Mouse (Mus musculus): ENCODE data around the gene Gm17334. TPM values are rescaled to one million over a fixed set of nuclear protein-coding genes. Genes with fewer than 3 reads are reported as not detected.

Gene Gm17334
- polyA plus RNA-seq, 1 experiment from 2014 or later = not detected

DNA sequence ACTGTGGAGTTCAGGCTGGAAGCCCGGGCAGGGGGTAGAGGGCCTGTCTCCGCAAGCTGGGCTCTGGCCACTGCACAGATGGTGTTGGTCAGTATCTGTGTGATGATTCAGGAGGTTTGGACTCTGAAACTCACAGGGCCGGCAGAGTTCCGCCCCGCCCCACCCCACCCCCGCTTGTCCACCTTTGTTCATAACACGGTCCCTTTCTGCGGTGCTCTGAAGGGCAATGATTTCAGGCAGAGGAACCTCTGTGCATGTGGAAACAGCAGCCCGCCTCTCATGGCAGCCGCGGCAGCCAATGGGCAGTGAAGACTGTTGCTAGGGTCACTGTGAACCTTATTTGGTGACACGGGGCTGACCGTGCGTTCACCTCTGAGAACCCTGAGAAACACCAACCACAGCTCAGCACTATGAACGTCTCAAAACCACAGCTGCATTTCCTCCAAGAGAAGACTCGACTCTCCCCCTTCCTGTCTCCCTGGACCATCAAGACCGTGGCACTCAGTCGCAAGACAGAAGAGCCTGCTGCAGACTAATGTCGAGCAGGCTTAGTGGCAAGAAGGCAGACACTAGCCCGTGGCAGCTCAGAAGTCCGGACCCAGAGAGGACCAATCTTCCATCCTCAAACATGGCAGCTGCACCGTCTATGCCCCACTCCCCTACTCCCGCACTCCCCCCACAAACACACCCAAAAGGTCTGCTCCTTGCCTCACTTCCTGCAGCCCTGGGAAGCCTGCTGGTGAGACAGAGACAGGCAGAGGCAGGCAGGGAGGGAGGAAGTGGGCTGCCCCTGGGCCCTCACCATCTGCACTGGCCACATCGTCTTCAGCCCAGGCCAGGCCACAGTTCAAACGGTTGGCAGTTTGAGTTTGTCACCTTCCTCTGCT, 21.9 kb upstream of the Gm17334 start:
- ATAC-seq (replicated peaks) = no peak
- Histone ChIP-seq H3K36me3 (replicated peaks) (no peaks in the 10 kb centered on the region), H3K9me3 (no peaks in the 10 kb centered on the region), H3K9ac (no peak overlapping the region), H3K27me3 (replicated peaks) (no peaks in the 10 kb centered on the region), H3K4me3 (no peak overlapping the region), H3K27ac (no peak overlapping the region), H3K4me1 (peaks cover 11% of the 10 kb centered on the region), H3K4me2 (no peak overlapping the region)
- 79% methylated on average over 25 of the region's 25 CpGs for WGBS

DNA sequence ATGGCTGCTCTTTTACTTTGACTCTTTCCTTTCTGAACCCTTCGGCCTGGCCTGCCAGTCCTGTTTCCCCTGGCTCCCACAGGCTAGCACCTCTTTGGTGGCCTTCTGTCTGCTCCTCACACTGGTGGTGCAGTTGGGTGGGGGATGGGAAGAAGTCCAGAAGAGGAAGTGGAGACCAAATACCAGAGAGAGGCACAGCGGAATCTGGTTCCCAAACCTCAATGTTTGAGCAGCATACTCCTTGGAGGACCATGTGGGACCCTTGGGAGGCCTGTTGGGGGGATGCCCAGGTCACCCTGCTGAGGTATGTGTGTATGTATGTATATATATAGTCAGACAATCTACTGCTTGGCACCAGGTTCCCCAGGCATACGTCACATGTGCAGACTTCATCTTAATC, 21.0 kb upstream of the Gm17334 start:
- no peak for ATAC-seq (replicated peaks)
- H3K9me3 ChIP-seq = no peaks in the 10 kb centered on the region
- H3K9ac ChIP-seq = no peak overlapping the region
- H3K27me3 ChIP-seq (replicated peaks) = no peaks in the 10 kb centered on the region
- no peak overlapping the region for H3K27ac ChIP-seq
- no peak overlapping the region for H3K4me2 ChIP-seq
- H3K4me3 ChIP-seq = no peak overlapping the region
- no peaks in the 10 kb centered on the region for H3K36me3 ChIP-seq (replicated peaks)
- WGBS = 79% methylated on average over 3 of the region's 3 CpGs
- peaks cover 11% of the 10 kb centered on the region for H3K4me1 ChIP-seq

GRCm38 (mm10) chr11:53792986-53793385, 20.0 kb upstream of the Gm17334 start:
- WGBS = 74% methylated on average over 3 of the region's 3 CpGs
- no peak for ATAC-seq (replicated peaks)
- Histone ChIP-seq H3K4me3 (no peak overlapping the region), H3K27ac (no peak overlapping the region), H3K4me2 (no peak overlapping the region), H3K9me3 (no peaks in the 10 kb centered on the region), H3K4me1 (peaks cover 11% of the 10 kb centered on the region), H3K9ac (no peak overlapping the region), H3K27me3 (replicated peaks) (no peaks in the 10 kb centered on the region), H3K36me3 (replicated peaks) (no peaks in the 10 kb centered on the region)

- WGBS = 82% methylated on average over 3 of the region's 3 CpGs
- no peak overlapping the region for H3K9ac ChIP-seq
- H3K27ac ChIP-seq = no peak overlapping the region
- no peaks in the 10 kb centered on the region for H3K4me1 ChIP-seq
- H3K4me3 ChIP-seq = no peak overlapping the region
- H3K9me3 ChIP-seq = no peaks in the 10 kb centered on the region
- H3K4me2 ChIP-seq = no peak overlapping the region
- no peaks in the 10 kb centered on the region for H3K36me3 ChIP-seq (replicated peaks)
- ATAC-seq (replicated peaks) = no peak
- no peaks in the 10 kb centered on the region for H3K27me3 ChIP-seq (replicated peaks)
Measured at GRCm38 (mm10) chr11:53789277-53789676, 16.3 kb upstream of the Gm17334 start.

DNA sequence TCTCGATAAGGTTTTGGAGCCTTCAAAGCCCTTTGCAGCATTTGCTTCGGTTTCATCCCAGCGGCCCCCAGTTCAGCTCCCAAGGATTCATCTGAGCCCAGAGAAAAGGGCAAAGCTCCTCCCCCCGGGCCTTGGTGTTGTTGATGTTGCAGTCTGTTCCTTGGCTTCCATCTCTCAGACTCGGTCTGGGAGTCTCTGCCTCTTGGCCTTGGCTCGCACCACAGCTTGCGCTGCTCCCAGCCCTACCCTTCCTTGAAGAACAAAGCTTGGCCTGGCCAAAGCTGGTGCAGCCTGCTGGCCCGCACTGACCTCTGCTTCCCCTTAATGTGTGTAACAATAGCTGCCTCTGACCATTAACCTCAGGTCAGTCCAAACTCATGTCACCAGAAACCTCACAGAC, 15.2 kb upstream of the Gm17334 start:
- Histone ChIP-seq H3K27me3 (replicated peaks) (no peaks in the 10 kb centered on the region), H3K4me1 (no peaks in the 10 kb centered on the region), H3K4me2 (no peak overlapping the region), H3K27ac (no peak overlapping the region), H3K36me3 (replicated peaks) (no peaks in the 10 kb centered on the region), H3K4me3 (no peak overlapping the region), H3K9me3 (no peaks in the 10 kb centered on the region), H3K9ac (no peak overlapping the region)
- no peak for ATAC-seq (replicated peaks)
- WGBS = 70% methylated on average over 8 of the region's 8 CpGs

- H3K4me3 ChIP-seq = no peak overlapping the region
- no peak for ATAC-seq (replicated peaks)
- H3K36me3 ChIP-seq (replicated peaks) = no peaks in the 10 kb centered on the region
Measured at GRCm38 (mm10) chr11:53786058-53787031, 13.4 kb upstream of the Gm17334 start.

GRCm38 (mm10) chr11:53785311-53785936, 12.4 kb upstream of the Gm17334 start:
- Histone ChIP-seq H3K4me2 (no peak overlapping the region), H3K4me1 (no peaks in the 10 kb centered on the region), H3K4me3 (no peak overlapping the region), H3K27me3 (replicated peaks) (no peaks in the 10 kb centered on the region), H3K36me3 (replicated peaks) (no peaks in the 10 kb centered on the region), H3K9me3 (no peaks in the 10 kb centered on the region), H3K27ac (no peak overlapping the region), H3K9ac (no peak overlapping the region)
- 85% methylated on average over 3 of the region's 3 CpGs for WGBS
- ATAC-seq (replicated peaks) = no peak

More at GRCm38 (mm10) chr11:53786058-53787031, 13.4 kb upstream of the Gm17334 start:
- H3K4me1 ChIP-seq = no peaks in the 10 kb centered on the region
- H3K9ac ChIP-seq = no peak overlapping the region
- H3K4me2 ChIP-seq = no peak overlapping the region
- no peak overlapping the region for H3K27ac ChIP-seq
- H3K27me3 ChIP-seq (replicated peaks) = no peaks in the 10 kb centered on the region
- no peaks in the 10 kb centered on the region for H3K9me3 ChIP-seq
- 84% methylated on average over 13 of the region's 13 CpGs for WGBS

DNA sequence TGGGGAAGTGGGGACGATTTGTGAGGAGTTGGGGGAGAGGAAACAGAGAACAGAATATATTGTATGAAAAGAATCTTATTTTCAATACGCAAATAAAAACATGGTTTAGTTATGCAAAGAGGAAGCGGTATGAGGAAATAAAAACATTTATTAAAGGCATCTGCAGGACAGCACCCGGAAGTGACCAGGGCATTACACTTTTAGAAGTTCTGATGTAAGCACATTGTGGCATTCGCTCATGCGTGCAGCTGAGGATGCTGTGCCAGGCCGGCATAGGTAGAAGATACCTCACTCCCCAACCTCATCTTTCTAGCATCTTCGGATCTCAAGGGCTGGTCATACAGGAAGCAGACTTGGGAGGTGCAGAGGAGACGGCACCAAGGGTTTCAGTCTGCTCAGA, 10.3 kb upstream of the Gm17334 start:
- H3K4me3 ChIP-seq = no peak overlapping the region
- no peak for ATAC-seq (replicated peaks)
- 88% methylated on average over 9 of the region's 9 CpGs for WGBS

DNA sequence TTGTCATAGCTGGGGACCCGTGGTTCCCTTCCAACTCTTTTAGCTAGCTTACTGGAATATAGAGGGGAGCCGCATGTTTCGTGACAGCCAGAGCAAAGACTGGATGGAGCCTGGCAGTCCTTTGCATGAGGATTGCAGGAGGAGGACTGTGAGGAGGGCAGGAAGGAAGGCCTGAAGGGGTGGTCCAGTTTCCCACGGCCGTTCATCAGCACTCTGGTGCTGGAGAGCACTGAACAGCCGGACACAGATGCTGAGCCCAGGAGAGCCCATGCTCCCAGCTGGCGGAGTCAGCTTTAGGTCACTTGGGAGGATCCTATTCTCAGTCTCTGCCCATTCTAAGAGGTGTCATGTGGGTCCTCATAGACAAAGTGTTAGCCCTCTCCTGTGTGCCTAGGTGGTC, 9.0 kb upstream of the Gm17334 start:
- H3K27me3 ChIP-seq (replicated peaks) = no peaks in the 10 kb centered on the region
- no peaks in the 10 kb centered on the region for H3K4me1 ChIP-seq
- WGBS = 92% methylated on average over 7 of the region's 7 CpGs
- H3K36me3 ChIP-seq (replicated peaks) = no peaks in the 10 kb centered on the region
- no peak overlapping the region for H3K4me3 ChIP-seq
- no peak overlapping the region for H3K9ac ChIP-seq
- no peak for ATAC-seq (replicated peaks)
- no peak overlapping the region for H3K27ac ChIP-seq
- H3K4me2 ChIP-seq = no peak overlapping the region
- no peaks in the 10 kb centered on the region for H3K9me3 ChIP-seq

More for the DNA sequence above, 10.3 kb upstream of the Gm17334 start:
- no peaks in the 10 kb centered on the region for H3K4me1 ChIP-seq
- no peaks in the 10 kb centered on the region for H3K9me3 ChIP-seq
- H3K36me3 ChIP-seq (replicated peaks) = no peaks in the 10 kb centered on the region
- no peak overlapping the region for H3K27ac ChIP-seq
- H3K9ac ChIP-seq = no peak overlapping the region
- no peak overlapping the region for H3K4me2 ChIP-seq
- H3K27me3 ChIP-seq (replicated peaks) = no peaks in the 10 kb centered on the region

DNA sequence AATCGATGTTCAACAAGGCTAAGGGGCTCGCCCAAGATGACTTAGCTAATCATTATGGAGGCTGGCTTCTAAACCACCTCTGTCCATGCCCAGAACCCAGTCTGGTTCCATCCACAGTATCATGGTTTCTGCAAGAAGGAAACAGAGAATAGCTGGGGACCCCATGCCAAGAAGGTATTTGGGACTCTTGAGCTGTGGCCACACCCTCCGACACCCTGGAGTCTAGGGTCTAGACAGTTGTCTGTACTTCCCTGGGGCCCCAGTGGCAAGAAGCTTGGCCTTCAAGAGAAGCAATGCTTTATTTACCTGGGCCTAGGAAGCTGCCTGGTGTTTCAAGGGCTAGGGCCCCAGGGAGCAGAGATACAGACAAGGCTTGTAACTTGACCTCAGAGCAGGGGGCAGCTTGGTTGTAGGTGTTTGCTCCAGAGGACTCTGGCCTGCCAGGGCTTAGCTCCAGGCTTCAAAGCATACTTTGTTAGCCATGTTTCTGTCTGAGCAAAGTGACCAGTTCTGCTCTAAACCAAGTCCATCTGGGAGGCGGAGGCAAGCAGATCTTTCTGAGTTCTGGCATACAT, 8.3 kb upstream of the Gm17334 start:
- Histone ChIP-seq H3K27ac (no peak overlapping the region), H3K4me2 (no peak overlapping the region), H3K27me3 (replicated peaks) (no peaks in the 10 kb centered on the region), H3K4me1 (no peaks in the 10 kb centered on the region), H3K36me3 (replicated peaks) (no peaks in the 10 kb centered on the region), H3K9ac (no peak overlapping the region), H3K9me3 (no peaks in the 10 kb centered on the region), H3K4me3 (no peak overlapping the region)
- 93% methylated on average over 4 of the region's 4 CpGs for WGBS
- ATAC-seq (replicated peaks) = no peak

DNA sequence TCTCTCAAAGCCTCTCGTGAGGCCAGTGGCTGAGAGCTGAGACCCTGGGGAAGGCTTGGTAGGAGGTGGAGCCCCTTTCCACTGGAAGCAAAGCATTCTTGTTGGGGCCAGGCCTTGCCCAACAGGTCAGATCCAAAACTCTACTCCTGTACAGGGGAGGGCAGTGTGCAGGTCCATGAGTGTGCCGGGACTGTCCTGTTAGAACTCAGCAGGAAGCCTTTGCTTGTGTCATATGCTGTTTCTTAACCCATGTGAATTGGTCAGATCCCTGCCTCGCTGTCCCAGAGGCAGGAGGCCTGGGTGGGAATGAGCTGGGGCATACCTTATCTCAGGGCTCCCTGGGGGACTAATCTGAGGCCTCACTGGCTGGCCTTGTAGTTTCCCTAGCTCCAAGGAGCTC, 7.3 kb upstream of the Gm17334 start:
- no peak for ATAC-seq (replicated peaks)
- no peaks in the 10 kb centered on the region for H3K9me3 ChIP-seq
- H3K27me3 ChIP-seq (replicated peaks) = no peaks in the 10 kb centered on the region
- no peaks in the 10 kb centered on the region for H3K36me3 ChIP-seq (replicated peaks)
- 67% methylated on average over 3 of the region's 3 CpGs for whole genome bisulfite sequencing
- no peak overlapping the region for H3K27ac ChIP-seq
- H3K4me2 ChIP-seq = no peak overlapping the region
- no peak overlapping the region for H3K4me3 ChIP-seq
- no peak overlapping the region for H3K9ac ChIP-seq
- H3K4me1 ChIP-seq = no peaks in the 10 kb centered on the region

GRCm38 (mm10) chr11:53779808-53780207, 6.8 kb upstream of the Gm17334 start:
- ATAC-seq (replicated peaks) = no peak
- no peak overlapping the region for H3K27ac ChIP-seq
- no peak overlapping the region for H3K4me3 ChIP-seq
- no peak overlapping the region for H3K4me2 ChIP-seq
- no peaks in the 10 kb centered on the region for H3K9me3 ChIP-seq
- no peak overlapping the region for H3K9ac ChIP-seq
- no peaks in the 10 kb centered on the region for H3K4me1 ChIP-seq
- WGBS = 83% methylated on average over 2 of the region's 2 CpGs
- no peaks in the 10 kb centered on the region for H3K36me3 ChIP-seq (replicated peaks)
- H3K27me3 ChIP-seq (replicated peaks) = no peaks in the 10 kb centered on the region

Measured in midbrain, embryonic 15.5 days (tissue).